Mouse (Mus musculus): ENCODE measurements around the gene Zfp711.

Zfp711 gene

DNA sequence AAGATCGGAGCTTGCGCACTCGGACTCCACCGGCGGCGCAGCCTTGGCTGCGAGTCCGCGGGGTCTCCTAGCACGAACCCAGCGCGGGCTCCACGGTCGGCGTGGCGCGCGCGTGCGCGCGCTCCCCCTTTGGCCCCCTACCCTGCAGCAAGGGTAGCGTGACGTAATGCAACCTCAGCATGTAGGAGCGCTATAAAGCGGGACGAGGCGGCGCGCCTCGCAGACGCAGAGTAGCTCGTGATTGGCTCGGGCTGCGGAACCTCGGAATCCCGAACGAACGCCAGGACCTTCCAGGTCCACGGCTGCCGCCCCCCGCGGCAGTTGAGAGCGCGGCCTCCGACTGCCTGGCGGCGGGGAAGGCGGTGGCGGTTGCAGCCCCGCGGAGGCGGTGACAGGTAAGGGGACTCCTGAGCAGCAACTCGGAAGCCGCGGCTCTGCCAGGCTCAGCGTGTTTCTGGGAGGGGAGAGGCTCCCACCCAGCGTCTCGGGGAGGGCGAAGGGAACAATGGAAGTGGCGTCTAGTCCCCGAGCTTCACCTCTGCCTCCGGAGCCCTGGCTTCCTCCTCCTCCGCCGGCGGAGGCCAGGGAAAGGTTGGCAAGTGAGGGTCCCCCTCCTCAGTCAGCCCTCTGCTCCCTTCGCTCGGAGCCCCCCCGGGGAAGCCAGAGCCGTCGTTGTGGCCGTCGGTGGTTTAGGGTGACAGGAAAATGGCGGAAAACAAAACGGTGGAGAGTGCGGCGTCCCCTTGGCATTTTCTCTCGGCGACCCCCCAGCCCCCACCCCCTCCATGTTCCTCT, at the start of gene Zfp711:
Gene Zfp711, plus strand, starts transcription at position 16 of the 795 bp plus-strand sequence.
- peak; percentile 93 for DNase-seq (ENCODE audit: low read depth, low spot score)

GRCm38 (mm10) chrX:112567716-112568115, 32.6 kb upstream of the Zfp711 start:
- no peak for DNase-seq (ENCODE audit: low read depth, low spot score)

DNA sequence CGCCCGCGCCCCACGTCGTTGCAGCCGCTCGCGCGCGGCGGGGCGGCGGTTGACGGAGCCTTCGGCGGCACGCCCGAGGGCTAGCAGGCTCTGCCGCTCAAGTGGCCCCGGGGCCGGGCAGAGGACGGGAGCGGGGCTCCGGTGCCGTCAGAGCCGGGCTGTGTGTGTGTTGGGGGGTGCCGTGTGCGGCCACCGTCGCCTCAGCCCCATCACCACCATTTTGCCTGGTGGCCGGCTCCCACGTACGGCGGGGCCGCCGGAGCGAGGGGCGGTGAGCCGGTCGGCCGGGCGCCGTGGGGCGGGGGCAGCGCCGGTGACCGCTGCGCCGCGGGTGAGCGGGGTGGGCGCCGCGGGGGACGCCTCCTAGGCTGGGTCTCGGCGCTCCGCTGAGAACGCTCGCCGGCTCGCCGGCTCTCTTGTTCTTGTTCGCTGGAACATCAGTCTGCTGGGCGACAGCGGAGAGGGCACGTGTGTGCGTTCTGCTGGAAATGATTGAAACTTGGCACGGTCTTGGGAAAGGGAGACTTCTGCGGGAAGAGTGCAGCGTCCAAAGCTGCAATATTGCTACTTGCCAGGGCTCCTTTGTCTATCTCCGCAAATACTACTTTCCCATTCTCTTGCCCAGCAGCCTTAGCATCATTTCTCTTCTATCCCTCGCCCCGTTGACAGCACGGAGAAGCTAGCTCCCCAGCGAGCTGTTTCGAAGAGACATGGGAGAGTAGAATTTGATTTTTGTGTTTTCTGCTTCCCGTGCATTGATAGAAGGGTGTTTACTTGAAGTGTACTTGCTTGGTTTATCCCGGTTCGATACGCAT, 1.2 kb downstream of the Zfp711 start:
- peak; percentile 13 for DNase-seq (ENCODE audit: low read depth, low spot score)

DNA sequence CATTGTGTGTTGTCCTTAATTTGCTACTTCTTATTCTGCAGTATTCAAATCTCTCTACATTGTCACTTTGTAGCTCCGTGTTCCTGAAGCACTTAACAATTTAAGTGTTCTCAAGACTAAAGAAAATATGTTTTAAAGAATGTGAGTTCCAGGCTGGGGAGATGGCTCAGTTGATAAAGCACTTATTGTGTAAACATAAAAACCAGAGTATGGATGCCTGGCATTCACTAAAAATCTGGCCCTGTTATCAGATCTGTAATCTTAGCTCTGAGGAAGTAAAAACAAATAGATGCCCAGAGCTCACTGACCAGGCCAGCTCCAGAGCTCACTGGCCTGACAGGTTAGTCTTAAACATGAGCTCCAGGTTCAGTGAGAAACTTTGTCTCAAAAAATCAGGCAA, 75.2 kb downstream of the Zfp711 start:
- DNase-seq (ENCODE audit: low read depth, low spot score), result no peak

- no peak for DNase-seq (ENCODE audit: low read depth, low spot score)
Measured at GRCm38 (mm10) chrX:112680605-112681004, 80.3 kb downstream of the Zfp711 start.

Data from forelimb bud, embryonic 11.5 days (tissue).